Mouse (Mus musculus): ENCODE data around the gene Nlgn2. TPM values are rescaled to one million over a fixed set of nuclear protein-coding genes. Genes with fewer than 3 reads are reported as not detected.

The Nlgn2 gene
- total RNA-seq, 1 experiment from 2014 or later: 0.29 TPM

DNA sequence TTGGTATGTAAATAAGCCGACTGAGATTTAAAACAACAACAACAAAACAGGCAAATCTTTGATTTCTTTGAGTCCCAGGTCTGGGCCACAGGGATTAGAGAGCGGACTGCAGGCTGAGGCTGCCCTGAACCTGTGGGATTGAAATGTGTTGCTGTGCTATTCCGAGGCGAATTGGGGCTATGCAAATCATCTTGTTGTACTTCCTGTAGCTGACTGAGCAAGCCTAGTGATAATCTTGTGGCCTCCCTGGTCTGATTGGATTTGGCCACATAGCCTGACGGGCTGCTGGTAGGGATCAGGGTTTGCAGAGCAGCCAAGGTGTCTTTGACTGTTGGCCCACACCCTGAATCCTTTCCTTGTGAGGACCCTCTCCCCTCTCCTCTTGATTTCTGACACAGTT is 62.6 kb downstream of the Nlgn2 start:
- ATAC-seq (replicated peaks; ENCODE audit: insufficient number of reproducible peaks, low FRiP score, low TSS enrichment, poor library complexity, severe bottlenecking): no peak

Other genes with a start within 250 kb of the Nlgn2 start
- gene Atp1b2, start 231.8 kb downstream of the Nlgn2 start, total RNA-seq (2017): not detected in 3 replicates
- not detected in 3 replicates for gene Shbg, start 219.9 kb downstream of the Nlgn2 start, total RNA-seq (2017)
- gene Sat2, start 215.8 kb downstream of the Nlgn2 start, total RNA-seq (2017): 0.67 TPM in 1 of 3 replicates, not detected in the others
- gene Fxr2, start 204.8 kb downstream of the Nlgn2 start, total RNA-seq (2017): 64.6 to 83.5 TPM (median 67.9 TPM) in 3 replicates
- 4.1 to 8.2 TPM in 2 of 3 replicates, not detected in the other for gene Sox15, start 182.5 kb downstream of the Nlgn2 start, total RNA-seq (2017)
- 32.9 to 56.3 TPM (median 49.2 TPM) in 3 replicates for gene Mpdu1, start 175.1 kb downstream of the Nlgn2 start, total RNA-seq (2017)
- gene Cd68, start 171.6 kb downstream of the Nlgn2 start, total RNA-seq (2017): 203 to 221 TPM (median 207 TPM) in 3 replicates
- gene Eif4a1, start 165.4 kb downstream of the Nlgn2 start, total RNA-seq (2017): 597 to 694 TPM (median 633 TPM) in 3 replicates
- 67.5 to 144 TPM (median 118 TPM) in 3 replicates for gene Senp3, start 155.7 kb downstream of the Nlgn2 start, total RNA-seq (2017)
- gene Tnfsf13, start 152.0 kb downstream of the Nlgn2 start, total RNA-seq (2017): 40.3 to 90.5 TPM (median 78.8 TPM) in 3 replicates
- gene Tnfsf12, start 141.9 kb downstream of the Nlgn2 start, total RNA-seq (2017): 2.5 to 23.1 TPM (median 10.7 TPM) in 3 replicates
- gene Tnfsfm13, start 141.7 kb downstream of the Nlgn2 start, total RNA-seq (2017): 23.9 to 50.5 TPM (median 24.3 TPM) in 3 replicates
- 21.5 to 120 TPM (median 48.7 TPM) in 3 replicates for gene Polr2a, start 79.1 kb downstream of the Nlgn2 start, total RNA-seq (2017)
- gene Slc35g3, start 75.8 kb downstream of the Nlgn2 start, total RNA-seq (2017): not detected in 3 replicates
- gene Zbtb4, start 71.9 kb downstream of the Nlgn2 start, total RNA-seq (2017): 6.6 to 23.7 TPM (median 7.7 TPM) in 3 replicates
- 2.3 to 5.8 TPM (median 2.7 TPM) in 3 replicates for gene Chrnb1, start 41.8 kb downstream of the Nlgn2 start, total RNA-seq (2017)
- gene Fgf11, start 35.9 kb downstream of the Nlgn2 start, total RNA-seq (2017): 0.64 TPM in 1 of 3 replicates, not detected in the others
- not detected in 3 replicates for gene Tmem102, start 32.2 kb downstream of the Nlgn2 start, total RNA-seq (2017)
- gene Gm39566, start 22.5 kb downstream of the Nlgn2 start, total RNA-seq (2017): not detected in 3 replicates
- 0.29 TPM in 1 of 3 replicates, not detected in the others for gene Spem2, start 19.3 kb downstream of the Nlgn2 start, total RNA-seq (2017)
- gene Spem1, start 15.6 kb downstream of the Nlgn2 start, total RNA-seq (2017): not detected in 3 replicates
- 35.3 to 85.7 TPM (median 75.7 TPM) in 3 replicates for gene Tmem256, start 730 bp upstream of the Nlgn2 start, total RNA-seq (2017)
- gene Plscr3, start 8.6 kb upstream of the Nlgn2 start, total RNA-seq (2017): 0.53 to 3.8 TPM (median 2.8 TPM) in 3 replicates
- not detected in 3 replicates for gene Tnk1, start 20.9 kb upstream of the Nlgn2 start, total RNA-seq (2017)
- gene Tmem95, start 40.2 kb upstream of the Nlgn2 start, total RNA-seq (2017): not detected in 3 replicates
- 1.6 to 9.9 TPM (median 2.5 TPM) in 3 replicates for gene Kctd11, start 43.6 kb upstream of the Nlgn2 start, total RNA-seq (2017)
- 83.6 to 201 TPM (median 84.0 TPM) in 3 replicates for gene Acap1, start 57.8 kb upstream of the Nlgn2 start, total RNA-seq (2017)
- 0.87 TPM in 1 of 3 replicates, not detected in the others for gene 2810408A11Rik, start 63.2 kb upstream of the Nlgn2 start, total RNA-seq (2017)
- gene Neurl4, start 63.3 kb upstream of the Nlgn2 start, total RNA-seq (2017): 16.1 to 57.8 TPM (median 24.6 TPM) in 3 replicates
- 85.4 to 110 TPM (median 101 TPM) in 3 replicates for gene Gps2, start 76.1 kb upstream of the Nlgn2 start, total RNA-seq (2017)
- 255 to 299 TPM (median 276 TPM) in 3 replicates for gene Eif5a, start 84.2 kb upstream of the Nlgn2 start, total RNA-seq (2017)
- gene Ybx2, start 98.0 kb upstream of the Nlgn2 start, total RNA-seq (2017): not detected in 3 replicates
- not detected in 3 replicates for gene Slc2a4, start 110.4 kb upstream of the Nlgn2 start, total RNA-seq (2017)
- gene Cldn7, start 127.0 kb upstream of the Nlgn2 start, total RNA-seq (2017): not detected in 3 replicates
- gene Ctdnep1, start 143.4 kb upstream of the Nlgn2 start, total RNA-seq (2017): 19.4 to 30.8 TPM (median 23.6 TPM) in 3 replicates
- gene Elp5, start 144.7 kb upstream of the Nlgn2 start, total RNA-seq (2017): 29.0 to 43.7 TPM (median 33.9 TPM) in 3 replicates
- gene Gabarap, start 153.4 kb upstream of the Nlgn2 start, total RNA-seq (2017): 244 to 340 TPM (median 296 TPM) in 3 replicates
- 48.7 to 74.0 TPM (median 57.5 TPM) in 3 replicates for gene Phf23, start 158.0 kb upstream of the Nlgn2 start, total RNA-seq (2017)
- 18.6 to 27.1 TPM (median 19.1 TPM) in 3 replicates for gene Dvl2, start 162.8 kb upstream of the Nlgn2 start, total RNA-seq (2017)
- gene Acadvl, start 177.6 kb upstream of the Nlgn2 start, total RNA-seq (2017): 46.9 to 64.6 TPM (median 55.3 TPM) in 3 replicates
- 3.5 to 20.2 TPM (median 6.5 TPM) in 3 replicates for gene Dlg4, start 179.2 kb upstream of the Nlgn2 start, total RNA-seq (2017)
- gene Asgr1, start 216.3 kb upstream of the Nlgn2 start, total RNA-seq (2017): not detected in 3 replicates